Mouse (Mus musculus) left cerebral cortex, postnatal 36 days (tissue): ENCODE results near the gene Megf6. TPM values are rescaled to one million over a fixed set of nuclear protein-coding genes. Genes with fewer than 3 reads are reported as not detected.

ENCODE experiments used
- DNase-seq, 2 experiments: peaks; one replicate each; pipeline ENCODE4 v3.0.0; 2021 to 2022; ENCODE audit warnings: low spot score in 2 of 2, mixed read lengths in 1 of 2
- intact Hi-C: fragments of 180-260 bp; cut with DNase I; formaldehyde crosslinking; loops from one replicate; pipeline ENCODE4 v1.15.1; 2025
- total RNA-seq, 2 experiments: library from RNA; stranded (reverse); gene quantifications; 2 replicates each; pipeline ENCODE4 v1.2.3; 2021

Gene Megf6
- total RNA-seq, 2 experiments from 2014 or later, result 3.4 to 3.9 TPM

- intact Hi-C loops, result loop anchor here (5.0 kb wide), 2 partner anchors 134 to 234 kb away; no protein-coding TSS in a partner anchor
Observed at GRCm38 (mm10) chr4:154301466-154301881, 130.9 kb downstream of the Megf6 start, which contains the start of gene Arhgef16. Gene Arhgef16 (minus strand): TSS chr4:154301676.

DNA sequence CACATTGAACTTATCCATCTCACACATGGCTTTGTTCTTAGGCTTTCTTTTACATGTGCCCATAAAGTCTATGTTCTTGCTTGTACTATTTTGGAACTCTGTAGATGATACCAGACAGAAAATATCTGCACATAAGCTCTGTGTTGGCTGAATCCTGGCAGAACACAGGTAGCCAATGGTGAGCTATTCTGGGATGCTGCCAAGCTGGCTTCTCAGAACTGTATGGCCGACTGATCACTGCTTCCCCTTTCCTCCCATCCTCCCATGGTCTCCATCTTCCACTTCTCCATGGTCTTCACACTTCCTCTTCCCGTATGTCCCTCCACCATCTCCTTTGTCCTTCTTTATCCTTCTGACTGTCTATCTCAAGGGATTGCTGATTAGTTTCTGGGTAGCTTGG, 138.6 kb downstream of the Megf6 start:
- intact Hi-C loops, result no loop called here
- no peak for DNase-seq

More at GRCm38 (mm10) chr4:154301466-154301881, 130.9 kb downstream of the Megf6 start, which contains the start of gene Arhgef16:
- DNase-seq, result peak; percentile 10 to 43

GRCm38 (mm10) chr4:154310576-154311262, 140.2 kb downstream of the Megf6 start:
- DNase-seq, result no peak
- intact Hi-C loops, result no loop called here

DNA sequence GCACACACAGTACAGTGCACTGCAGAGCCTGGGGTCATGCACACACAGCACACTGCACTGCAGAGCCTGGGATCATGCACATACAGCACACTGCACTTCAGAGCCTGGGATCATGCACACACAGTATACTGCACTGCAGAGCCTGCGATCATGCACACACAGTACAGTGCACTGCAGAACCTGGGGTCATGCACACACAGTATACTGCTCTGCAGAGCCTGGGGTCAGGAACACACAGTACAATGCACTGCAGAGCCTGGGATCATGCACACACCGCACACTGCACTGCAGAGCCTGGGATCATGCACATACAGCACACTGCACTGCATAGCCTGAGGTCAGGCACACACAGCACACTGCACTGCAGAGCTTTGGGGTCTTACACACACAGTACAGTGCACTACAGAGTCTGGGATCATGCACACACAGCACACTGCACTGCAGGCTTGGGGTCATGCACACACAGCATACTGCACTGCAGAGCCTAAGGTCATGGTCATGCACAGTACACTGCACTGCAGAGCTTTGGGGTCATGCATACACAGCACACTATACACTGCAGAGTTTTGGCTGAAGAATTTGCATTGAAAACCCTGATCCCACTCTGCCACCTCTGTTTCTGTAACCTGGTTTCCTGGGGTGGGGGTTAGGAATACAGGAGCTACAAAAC, 141.7 kb downstream of the Megf6 start:
- DNase-seq, result no peak

GRCm38 (mm10) chr4:154312935-154313621, 142.5 kb downstream of the Megf6 start:
- peak; percentile 18 to 19 for DNase-seq
- intact Hi-C loops, result no loop called here

More for the DNA sequence above, 141.7 kb downstream of the Megf6 start:
- intact Hi-C loops, result no loop called here

GRCm38 (mm10) chr4:154313622-154313967, 143.1 kb downstream of the Megf6 start:
- DNase-seq, result no peak
- intact Hi-C loops, result no loop called here

Other genes with a start within 250 kb of the Megf6 start
- 10 to 100 TPM; 24.6 to 26.4 TPM for gene A430005L14Rik, start 213.5 kb upstream of the Megf6 start, total RNA-seq
- gene Dffb, start 195.6 kb upstream of the Megf6 start, total RNA-seq, result 10 to 100 TPM; 10.5 to 15.3 TPM
- gene Cep104, start 195.5 kb upstream of the Megf6 start, total RNA-seq, result 10 to 100 TPM; 30.8 to 35.9 TPM
- 10 to 100 TPM; 63.2 to 63.8 TPM for gene Lrrc47, start 159.0 kb upstream of the Megf6 start, total RNA-seq
- gene Smim1, start 144.5 kb upstream of the Megf6 start, total RNA-seq, result 10 to 100 TPM; 10.3 to 14.1 TPM
- not detected for gene Ccdc27, start 128.1 kb upstream of the Megf6 start, total RNA-seq
- under 1 TPM; 0.27 to 0.32 TPM for gene Trp73, start 30.5 kb upstream of the Megf6 start, total RNA-seq
- 10 to 100 TPM; 29.3 to 31.0 TPM for gene Wrap73, start 28.4 kb upstream of the Megf6 start, total RNA-seq
- gene Tprgl, start 10.1 kb upstream of the Megf6 start, total RNA-seq, result 100 to 1,000 TPM; 156 to 182 TPM
- under 1 TPM; 0.59 to 0.62 TPM for gene Arhgef16, start 130.9 kb downstream of the Megf6 start, total RNA-seq
- gene B230104I21Rik, start 165.4 kb downstream of the Megf6 start, total RNA-seq, result not detected